8 mouse cellular contexts compared by ENCODE assay signal in genomic region chr10:31606981-31607867, GRCm38 (mm10). TPM values are rescaled to one million over a fixed set of nuclear protein-coding genes. Genes with fewer than 3 reads are reported as not detected.
DNase-seq lines count a peak whose midpoint lies in the region; ATAC-seq and TF ChIP-seq lines count a peak whose summit lies in the region.

No protein-coding gene starts in this region.

- intact Hi-C loops in heart, postnatal 25 days (cut with DNase I) = loop anchor here (10.0 kb wide), 1 partner anchor 762 kb away; the partner anchor contains the start of gene Hey2

- ATAC-seq in heart, postnatal 0 days (ENCODE audit: insufficient read depth, low read depth) = no peak
- ATAC-seq in limb, embryonic 15.5 days (ENCODE audit: insufficient number of reproducible peaks, low FRiP score, low TSS enrichment, low read depth) = no peak
- no peak for ATAC-seq in midbrain, postnatal 0 days (ENCODE audit: low FRiP score)

- peak overlapping the region; percentile 92 for H3K4me3 ChIP-seq in heart, postnatal 0 days (ENCODE audit: low read depth, low read length)
- peak overlapping the region; percentile 84 for H3K4me3 ChIP-seq in limb, embryonic 15.5 days
- H3K4me3 ChIP-seq in midbrain, postnatal 0 days (ENCODE audit: low read depth, low read length) = peak overlapping the region; percentile 87

- H3K27ac ChIP-seq in heart, postnatal 0 days (ENCODE audit: low read depth) = peak overlapping the region; percentile 66; the same call in 1 of the 2 replicates
- H3K27ac ChIP-seq in limb, embryonic 15.5 days = no peak overlapping the region
- H3K27ac ChIP-seq in midbrain, postnatal 0 days (ENCODE audit: low read depth, low read length) = no peak overlapping the region

- peak overlapping the region; percentile 89 for H3K9ac ChIP-seq in heart, postnatal 0 days (replicated peaks; ENCODE audit: low read depth, low read length)
- H3K9ac ChIP-seq in limb, embryonic 15.5 days = no peak overlapping the region
- H3K9ac ChIP-seq in midbrain, postnatal 0 days (replicated peaks; ENCODE audit: low read length, poor library complexity, severe bottlenecking) = peak overlapping the region; percentile 97

- DNase-seq in heart, adult 18-20 months = peak; percentile 11 to 47
- DNase-seq in heart, postnatal 25 days (ENCODE audit: low spot score) = no peak
- peak; percentile 21 for DNase-seq in embryo, embryonic 11 days
- peak; percentile 32 for DNase-seq in heart, postnatal 0 days (ENCODE audit: low spot score)
- no peak for DNase-seq in midbrain, postnatal 0 days (ENCODE audit: low spot score)
- DNase-seq in right cerebral cortex, postnatal 10 days (ENCODE audit: low spot score in 2 of 2) = no peak
- DNase-seq in layer of hippocampus, postnatal 10 days (ENCODE audit: low spot score in 2 of 2) = no peak

- H3K9me3 ChIP-seq in heart, postnatal 0 days (replicated peaks; ENCODE audit: control insufficient read depth, low read length) = no peaks in the 10 kb centered on the region
- H3K9me3 ChIP-seq in limb, embryonic 15.5 days = no peaks in the 10 kb centered on the region
- H3K9me3 ChIP-seq in midbrain, postnatal 0 days (ENCODE audit: low read length) = no peaks in the 10 kb centered on the region

- TF ChIP-seq EP300 in heart, postnatal 0 days (IDR thresholded peaks at IDR 0.05; ENCODE audit: low read depth) = no peak

- peaks cover 15% of the 10 kb centered on the region for H3K4me1 ChIP-seq in heart, postnatal 0 days (ENCODE audit: control insufficient read depth, insufficient read depth)
- peaks cover 31% of the 10 kb centered on the region for H3K4me1 ChIP-seq in limb, embryonic 15.5 days
- H3K4me1 ChIP-seq in midbrain, postnatal 0 days (ENCODE audit: insufficient read depth, low read length) = peaks cover 9% of the 10 kb centered on the region; the same call in 1 of the 2 replicates

- no peaks in the 10 kb centered on the region for H3K27me3 ChIP-seq in heart, postnatal 0 days (ENCODE audit: control insufficient read depth, insufficient read depth, low read length)
- no peaks in the 10 kb centered on the region for H3K27me3 ChIP-seq in limb, embryonic 15.5 days
- no peaks in the 10 kb centered on the region for H3K27me3 ChIP-seq in midbrain, postnatal 0 days (ENCODE audit: insufficient read depth, low read length)

- H3K4me2 ChIP-seq in heart, postnatal 0 days (ENCODE audit: low read depth, low read length) = peak overlapping the region; percentile 91
- H3K4me2 ChIP-seq in limb, embryonic 15.5 days = peak overlapping the region; percentile 79
- H3K4me2 ChIP-seq in midbrain, postnatal 0 days (ENCODE audit: low read depth, low read length, poor library complexity, severe bottlenecking) = peak overlapping the region; percentile 93

- no peaks in the 10 kb centered on the region for H3K36me3 ChIP-seq in heart, postnatal 0 days (replicated peaks; ENCODE audit: control insufficient read depth, insufficient read depth, low read length)
- no peaks in the 10 kb centered on the region for H3K36me3 ChIP-seq in limb, embryonic 15.5 days
- H3K36me3 ChIP-seq in midbrain, postnatal 0 days (ENCODE audit: insufficient read depth, low read length) = no peaks in the 10 kb centered on the region

- WGBS in heart, postnatal 0 days = 11% methylated on average over 11 of the region's 11 CpGs
- WGBS in limb, embryonic 15.5 days = 17% methylated on average over 11 of the region's 11 CpGs
- WGBS in midbrain, postnatal 0 days = 10% methylated on average over 11 of the region's 11 CpGs

- TF ChIP-seq CTCF in heart, postnatal 0 days (IDR thresholded peaks at IDR 0.05; ENCODE audit: low read depth) = no peak
- no peak for TF ChIP-seq CTCF in midbrain, postnatal 0 days (IDR thresholded peaks at IDR 0.05)

RNA-seq across cellular contexts. Expression of gene Rnf217, which starts 1.8 kb away (rescaled TPM):
- 1 to 10 TPM; 3.5 to 3.8 TPM for total RNA-seq in heart, adult 18-20 months (2021)
- 1 to 10 TPM; 3.9 to 4.1 TPM for total RNA-seq in heart, postnatal 25 days (2021)
- total RNA-seq in heart, postnatal 0 days (2014; rRNA removed; ENCODE audit: low replicate concordance) = 5.7 and 7.9 TPM in 2 replicates
- 0.60 and 0.70 TPM in 2 replicates for polyA plus RNA-seq in heart, postnatal 0 days (2015; fragmentation: Nextera tagmentation; extraction: Ambion mirVana)
- 1.9 and 2.1 TPM in 2 replicates for polyA plus RNA-seq in limb, embryonic 15.5 days (2015; fragmentation: Nextera tagmentation; extraction: Ambion mirVana)
- total RNA-seq in midbrain, postnatal 0 days (2014; rRNA removed) = 11.5 and 14.7 TPM in 2 replicates
- 1.6 and 2.0 TPM in 2 replicates for polyA plus RNA-seq in midbrain, postnatal 0 days (2015; fragmentation: Nextera tagmentation; extraction: Ambion mirVana)
- 1 to 10 TPM; 8.3 to 8.8 TPM for total RNA-seq in layer of hippocampus, postnatal 10 days (2021)

Comparison
In these comparisons a context has a peak if more than half of its experiments do, and no peak if none do; other contexts are left out.
1. DNase-seq: peak in heart, adult 18-20 months (2 of 2), embryo, embryonic 11 days (single experiment) and heart, postnatal 0 days (single experiment); none in heart, postnatal 25 days (single experiment), midbrain, postnatal 0 days (single experiment), right cerebral cortex, postnatal 10 days (0 of 2) and layer of hippocampus, postnatal 10 days (0 of 2).
2. Peak in every context shown above with its lines, with median percentiles within 50 percentile points of each other: H3K4me2 ChIP-seq and H3K4me3 ChIP-seq.